Mouse (Mus musculus): Measurements from ENCODE around the gene Slc39a11. TPM values are rescaled to one million over a fixed set of nuclear protein-coding genes. Genes with fewer than 3 reads are reported as not detected.

Gene Slc39a11
- polyA plus RNA-seq, 1 experiment from 2014 or later: 42.2 TPM

DNA sequence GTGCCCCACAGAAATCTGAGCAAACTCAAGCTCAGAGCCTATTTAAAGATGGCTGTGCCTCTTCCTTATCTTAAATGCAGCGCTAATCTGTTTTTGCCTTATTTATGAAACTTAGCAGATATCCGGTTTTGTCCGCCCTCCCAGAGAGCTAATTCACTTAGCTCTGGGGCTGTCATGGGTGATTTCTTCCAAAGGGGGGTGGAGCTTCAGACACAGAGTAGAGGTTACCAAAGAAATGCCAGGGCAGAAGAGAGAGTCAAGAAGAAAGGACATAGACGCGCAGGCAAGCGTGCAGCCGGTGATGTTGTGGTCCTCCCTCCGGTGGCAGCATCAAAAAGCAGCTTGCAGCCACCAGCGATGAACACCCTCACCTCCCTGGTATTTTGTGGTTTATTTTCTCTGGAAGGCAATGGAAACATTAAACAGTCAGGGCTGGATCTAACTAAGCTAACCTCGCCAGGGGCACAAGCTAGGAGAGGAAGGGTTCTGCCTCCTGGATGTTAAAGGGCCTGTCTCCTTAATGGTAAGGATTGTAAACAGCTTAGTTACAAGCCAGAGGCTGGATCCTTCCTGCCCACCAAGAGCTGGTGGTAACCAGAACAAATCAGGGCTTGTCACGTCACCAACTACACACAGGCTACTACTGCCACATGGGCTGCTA lies 103.5 kb downstream of the Slc39a11 start:
- Histone ChIP-seq H3K9ac (replicated peaks) (no peak overlapping the region), H3K27ac (replicated peaks) (peak overlapping the region; percentile 12; the same call in 1 of the 2 replicates), H3K27me3 (no peaks in the 10 kb centered on the region), H3K4me3 (no peak overlapping the region), H3K4me1 (no peaks in the 10 kb centered on the region), H3K4me2 (replicated peaks) (no peak overlapping the region), H3K36me3 (no peaks in the 10 kb centered on the region), H3K9me3 (no peaks in the 10 kb centered on the region)
- ATAC-seq (replicated peaks): no peak
- 84% methylated on average over 11 of the region's 11 CpGs for WGBS

DNA sequence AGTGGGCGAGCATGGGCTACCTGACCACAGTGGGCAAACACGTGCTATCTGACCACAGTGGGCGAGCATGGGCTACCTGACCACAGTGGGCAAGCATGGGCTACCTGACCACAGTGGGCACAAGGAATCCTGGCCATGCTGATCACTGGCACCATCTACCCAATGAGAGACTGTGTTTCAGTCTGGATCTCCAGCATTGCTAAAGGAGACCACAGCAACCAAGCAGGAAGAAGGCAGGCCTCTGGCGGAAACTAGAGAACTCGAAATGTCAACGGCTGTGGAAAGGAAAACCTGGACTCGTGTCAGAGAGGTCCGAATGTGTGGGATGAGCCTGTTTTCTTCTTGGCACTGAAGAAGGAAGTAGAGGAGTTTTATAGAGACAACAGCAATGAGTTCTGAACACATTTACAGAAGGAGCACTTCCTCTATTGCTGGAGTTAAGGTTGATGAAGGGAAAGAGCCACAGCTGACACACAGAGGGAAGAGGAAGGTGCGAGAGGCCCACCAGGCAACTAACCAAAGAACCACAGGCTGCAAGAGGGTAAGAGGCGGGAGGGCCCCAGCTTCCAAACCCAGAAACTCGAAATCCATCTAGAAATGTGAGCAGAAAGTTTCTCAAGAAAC lies 105.8 kb downstream of the Slc39a11 start:
- peaks cover 8% of the 10 kb centered on the region for H3K4me1 ChIP-seq
- no peak for ATAC-seq (replicated peaks)
- no peaks in the 10 kb centered on the region for H3K27me3 ChIP-seq
- H3K4me2 ChIP-seq (replicated peaks): no peak overlapping the region
- H3K9ac ChIP-seq (replicated peaks): no peak overlapping the region
- no peak overlapping the region for H3K4me3 ChIP-seq
- no peaks in the 10 kb centered on the region for H3K36me3 ChIP-seq
- 96% methylated on average over 11 of the region's 11 CpGs for WGBS
- H3K9me3 ChIP-seq: no peaks in the 10 kb centered on the region
- no peak overlapping the region for H3K27ac ChIP-seq (replicated peaks)

DNA sequence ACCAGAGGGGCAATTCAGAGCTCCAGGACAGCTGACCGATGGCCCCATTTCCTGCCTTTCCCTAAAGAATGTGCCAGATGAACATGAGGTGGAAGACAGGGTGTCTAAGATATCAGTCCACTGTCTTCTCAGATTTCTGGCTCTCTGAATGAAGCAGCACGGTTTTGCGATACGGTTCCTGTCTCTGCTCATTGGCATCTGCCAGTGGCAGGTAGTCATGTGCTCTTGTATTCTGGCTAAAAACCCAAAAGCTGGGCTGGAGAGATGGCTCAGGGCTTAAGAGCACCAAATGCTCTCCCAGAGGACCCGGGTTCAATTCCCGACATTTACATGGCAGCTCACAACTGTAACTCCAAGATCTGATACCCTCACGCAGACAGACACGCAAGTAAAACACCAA lies 108.8 kb downstream of the Slc39a11 start:
- H3K4me3 ChIP-seq: no peak overlapping the region
- no peaks in the 10 kb centered on the region for H3K9me3 ChIP-seq
- no peak overlapping the region for H3K27ac ChIP-seq (replicated peaks)
- no peaks in the 10 kb centered on the region for H3K27me3 ChIP-seq
- WGBS: 95% methylated on average over 8 of the region's 8 CpGs
- H3K4me1 ChIP-seq: peaks cover 8% of the 10 kb centered on the region
- no peak overlapping the region for H3K9ac ChIP-seq (replicated peaks)
- no peaks in the 10 kb centered on the region for H3K36me3 ChIP-seq
- ATAC-seq (replicated peaks): no peak
- no peak overlapping the region for H3K4me2 ChIP-seq (replicated peaks)

DNA sequence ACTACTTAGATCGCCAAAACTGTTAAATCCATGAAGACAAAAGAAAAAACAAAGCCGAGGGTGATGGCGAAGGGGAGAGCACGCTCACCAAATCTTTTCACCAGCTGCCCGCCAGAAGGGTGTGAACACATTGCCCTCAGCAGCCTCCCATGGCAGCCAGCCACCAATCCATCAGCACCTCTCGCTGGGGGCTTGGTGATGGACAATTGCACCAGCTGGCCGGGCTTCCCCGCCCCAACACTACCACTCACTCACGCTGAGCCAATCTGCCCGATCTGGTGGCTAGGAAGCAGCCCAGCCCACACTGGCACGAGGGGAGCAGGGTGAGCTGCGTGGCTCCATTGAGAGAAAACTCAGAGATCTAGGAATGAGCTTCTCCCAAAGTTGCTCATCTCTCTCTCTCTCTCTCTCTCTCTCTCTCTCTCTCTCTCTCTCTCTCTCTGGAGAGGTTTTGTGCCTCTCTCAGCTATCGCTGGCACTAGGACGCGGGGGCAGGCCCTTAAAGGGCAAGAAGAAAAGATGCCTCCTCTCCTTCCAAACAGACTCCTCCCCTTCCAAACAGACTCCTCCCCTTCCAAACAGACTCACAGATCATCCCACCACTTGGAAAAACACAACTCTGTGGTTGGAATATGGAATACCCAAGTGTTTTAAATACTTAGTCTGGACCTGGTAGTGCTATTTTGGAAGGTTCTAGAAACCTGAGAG lies 110.2 kb downstream of the Slc39a11 start:
- Histone ChIP-seq H3K27me3 (no peaks in the 10 kb centered on the region), H3K36me3 (no peaks in the 10 kb centered on the region), H3K27ac (replicated peaks) (peak overlapping the region; percentile 93), H3K9me3 (no peaks in the 10 kb centered on the region), H3K9ac (replicated peaks) (no peak overlapping the region), H3K4me1 (peaks cover 14% of the 10 kb centered on the region), H3K4me2 (replicated peaks) (0 out of 2 replicates have a peak overlapping the region, but pooled peaks have one; percentile 9), H3K4me3 (no peak overlapping the region)
- 20% methylated on average over 15 of the region's 15 CpGs for WGBS
- ATAC-seq (replicated peaks): peak; percentile 96

DNA sequence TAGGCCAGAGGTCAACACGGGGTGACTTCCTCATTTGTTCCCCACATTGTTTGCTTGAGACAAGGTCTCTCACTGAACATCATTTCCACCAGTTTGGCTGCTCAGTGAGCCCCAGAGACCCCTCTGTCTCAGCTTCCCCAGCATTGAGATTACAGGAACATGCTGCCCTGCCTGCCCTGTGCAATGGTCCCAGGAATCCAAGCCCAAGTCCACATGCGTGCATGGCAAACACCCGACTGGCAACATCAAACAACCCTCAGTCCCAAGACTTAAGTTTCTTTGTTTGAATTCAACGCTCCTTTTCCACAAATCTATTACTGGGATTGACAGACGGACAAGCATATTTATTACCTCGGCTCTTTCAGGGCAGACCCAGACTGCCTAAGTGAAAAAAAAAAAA lies 110.8 kb downstream of the Slc39a11 start:
- peak; percentile 75 for ATAC-seq (replicated peaks)
- peak overlapping the region; percentile 93 for H3K27ac ChIP-seq (replicated peaks)
- H3K4me1 ChIP-seq: peaks cover 20% of the 10 kb centered on the region
- H3K4me2 ChIP-seq (replicated peaks): 0 out of 2 replicates have a peak overlapping the region, but pooled peaks have one; percentile 9
- H3K9me3 ChIP-seq: no peaks in the 10 kb centered on the region
- H3K27me3 ChIP-seq: no peaks in the 10 kb centered on the region
- H3K4me3 ChIP-seq: no peak overlapping the region
- no peaks in the 10 kb centered on the region for H3K36me3 ChIP-seq
- H3K9ac ChIP-seq (replicated peaks): no peak overlapping the region
- 36% methylated on average over 6 of the region's 6 CpGs for WGBS

DNA sequence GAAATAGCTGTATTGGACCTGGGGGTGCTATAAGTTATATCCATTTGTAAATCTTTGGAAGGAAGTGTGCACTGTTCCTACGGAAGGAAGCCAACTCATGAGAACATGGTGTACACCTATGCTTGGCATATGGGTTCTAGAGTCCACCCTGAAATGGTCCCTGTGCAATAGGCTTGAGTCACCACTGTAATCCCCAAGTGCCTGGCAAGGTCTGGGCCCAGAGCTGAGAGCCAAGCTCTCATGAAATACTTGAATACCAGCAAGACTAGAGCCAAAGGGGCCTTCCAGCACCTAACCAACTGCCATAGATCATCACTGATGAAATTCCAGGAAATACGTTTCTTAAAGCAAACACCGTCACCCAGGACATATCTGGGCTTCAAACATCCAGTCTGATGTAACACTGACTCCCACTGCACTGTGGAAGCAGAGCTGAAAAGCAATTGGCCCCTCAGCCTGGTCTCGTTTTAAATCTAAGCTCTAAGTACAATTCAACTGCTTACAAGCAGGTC lies 111.4 kb downstream of the Slc39a11 start:
- Histone ChIP-seq H3K4me1 (peaks cover 26% of the 10 kb centered on the region), H3K27ac (replicated peaks) (peak overlapping the region; percentile 93), H3K4me2 (replicated peaks) (no peak overlapping the region), H3K27me3 (no peaks in the 10 kb centered on the region), H3K4me3 (no peak overlapping the region), H3K36me3 (no peaks in the 10 kb centered on the region), H3K9ac (replicated peaks) (no peak overlapping the region), H3K9me3 (no peaks in the 10 kb centered on the region)
- 92% methylated on average over 4 of the region's 4 CpGs for whole genome bisulfite sequencing
- ATAC-seq (replicated peaks): no peak

DNA sequence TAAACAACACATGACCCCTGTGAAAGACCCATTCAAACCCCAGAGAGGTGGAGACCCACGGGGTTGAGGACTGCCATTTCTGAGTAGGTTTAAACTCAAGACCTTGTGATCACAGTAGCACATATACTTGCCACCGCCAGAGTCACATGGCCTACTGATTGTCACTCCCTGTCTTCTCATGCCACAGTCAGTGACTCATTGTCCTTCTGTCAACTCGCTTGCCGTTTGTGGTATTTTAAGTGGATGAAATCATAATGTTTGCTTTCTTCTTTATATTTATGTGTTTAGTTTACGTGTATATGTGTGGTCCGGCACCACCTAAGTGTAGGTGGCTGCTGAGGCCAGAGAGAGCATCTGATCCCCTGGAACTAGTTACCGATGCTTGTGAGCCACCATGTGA lies 112.2 kb downstream of the Slc39a11 start:
- no peak for ATAC-seq (replicated peaks)
- 95% methylated on average over 7 of the region's 7 CpGs for WGBS

DNA sequence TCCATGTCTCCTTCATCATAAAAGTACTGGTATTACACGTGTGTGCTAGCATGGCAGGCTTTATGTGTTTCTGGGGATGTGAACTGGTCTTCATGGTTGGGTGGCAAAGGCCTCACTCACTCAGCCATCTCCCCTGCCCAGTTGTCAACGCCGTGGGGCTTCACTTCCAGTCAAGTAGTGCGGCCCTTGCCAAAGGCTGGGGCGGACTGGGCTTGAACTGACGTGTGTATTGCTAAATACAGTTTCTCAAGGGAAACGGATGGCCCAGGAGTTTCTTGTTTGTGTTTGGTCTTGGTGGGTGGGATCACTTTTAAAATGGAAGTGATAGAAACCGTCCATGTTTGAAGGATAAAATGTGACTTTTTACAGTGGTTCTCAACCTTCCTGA lies 112.7 kb downstream of the Slc39a11 start:
- Histone ChIP-seq H3K36me3 (no peaks in the 10 kb centered on the region), H3K9me3 (no peaks in the 10 kb centered on the region), H3K4me1 (peaks cover 26% of the 10 kb centered on the region), H3K4me3 (no peak overlapping the region), H3K27me3 (no peaks in the 10 kb centered on the region), H3K4me2 (replicated peaks) (no peak overlapping the region), H3K9ac (replicated peaks) (no peak overlapping the region), H3K27ac (replicated peaks) (no peak overlapping the region)
- ATAC-seq (replicated peaks): no peak
- WGBS: 93% methylated on average over 8 of the region's 8 CpGs

More for the DNA sequence above, 112.2 kb downstream of the Slc39a11 start:
- H3K27ac ChIP-seq (replicated peaks): 0 out of 2 replicates have a peak overlapping the region, but pooled peaks have one; percentile 6
- no peak overlapping the region for H3K4me3 ChIP-seq
- no peaks in the 10 kb centered on the region for H3K36me3 ChIP-seq
- no peak overlapping the region for H3K4me2 ChIP-seq (replicated peaks)
- no peak overlapping the region for H3K9ac ChIP-seq (replicated peaks)
- H3K27me3 ChIP-seq: no peaks in the 10 kb centered on the region
- no peaks in the 10 kb centered on the region for H3K9me3 ChIP-seq
- peaks cover 26% of the 10 kb centered on the region for H3K4me1 ChIP-seq

DNA sequence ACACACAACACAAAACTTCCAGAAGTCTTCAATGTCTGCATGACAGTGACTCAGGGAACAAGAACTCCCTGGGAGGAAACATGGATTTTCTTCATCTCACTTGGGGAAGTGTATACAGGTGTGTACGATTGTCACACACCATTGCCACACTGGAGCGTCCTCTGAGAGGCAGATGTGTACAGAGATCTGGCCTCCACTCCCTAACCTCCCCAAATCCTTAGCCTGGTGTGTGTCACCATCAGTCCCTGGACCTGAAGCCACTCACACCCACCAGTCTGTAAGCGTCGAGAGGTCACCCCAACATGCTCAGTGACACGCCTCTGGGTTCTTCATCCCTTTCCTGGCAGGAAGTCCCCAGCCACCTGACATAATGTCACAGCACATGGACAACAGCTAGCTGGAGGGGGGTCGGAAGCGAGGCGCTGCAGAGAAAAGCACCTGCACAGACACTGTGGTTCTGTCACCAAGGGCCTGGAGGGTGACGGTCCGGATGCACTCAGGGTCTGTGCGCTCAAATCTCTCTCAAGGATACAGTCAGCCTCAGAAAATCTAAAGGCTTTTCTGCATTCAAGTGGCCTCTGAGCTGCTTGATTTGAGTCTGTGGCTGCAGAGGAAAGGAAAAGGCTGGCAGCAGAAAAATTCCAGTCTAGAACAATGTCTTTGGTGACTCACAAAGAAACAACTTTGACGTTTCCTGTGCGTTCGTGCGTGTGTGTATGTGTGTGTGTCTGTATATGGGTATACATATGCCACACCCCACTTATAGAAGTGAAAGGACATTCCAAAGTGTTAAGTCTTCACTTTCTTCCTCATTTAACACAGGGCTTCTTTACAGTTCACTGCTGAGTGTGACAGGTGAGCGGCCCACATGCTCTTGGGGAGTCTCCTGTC lies 113.3 kb downstream of the Slc39a11 start:
- Histone ChIP-seq H3K4me3 (no peak overlapping the region), H3K9ac (replicated peaks) (no peak overlapping the region), H3K27ac (replicated peaks) (no peak overlapping the region; the same call in 1 of the 2 replicates), H3K9me3 (no peaks in the 10 kb centered on the region), H3K27me3 (no peaks in the 10 kb centered on the region), H3K36me3 (no peaks in the 10 kb centered on the region), H3K4me1 (peaks cover 26% of the 10 kb centered on the region), H3K4me2 (replicated peaks) (no peak overlapping the region)
- no peak for ATAC-seq (replicated peaks)
- 91% methylated on average over 16 of the region's 16 CpGs for WGBS

DNA sequence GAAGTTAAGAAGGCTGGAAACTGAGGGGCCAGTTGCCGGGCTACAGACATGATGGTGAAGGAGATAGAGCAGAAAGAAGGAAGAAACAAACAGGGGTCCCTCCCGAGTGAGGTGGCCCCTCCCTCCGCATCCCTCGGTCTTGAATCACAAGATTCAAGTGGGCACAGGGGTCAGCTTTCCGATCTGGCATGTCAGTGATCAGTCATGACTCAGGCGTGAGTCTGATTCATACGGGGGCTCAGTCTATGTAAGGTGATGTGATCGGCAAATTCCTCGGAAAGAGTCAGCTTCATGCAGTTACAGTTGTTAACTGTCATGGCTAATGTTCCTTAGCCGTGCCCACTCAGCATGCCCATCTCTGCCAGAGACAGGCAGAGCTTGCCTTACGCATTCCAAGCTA lies 115.5 kb downstream of the Slc39a11 start:
- 86% methylated on average over 11 of the region's 11 CpGs for WGBS
- Histone ChIP-seq H3K4me1 (peaks cover 19% of the 10 kb centered on the region), H3K4me3 (no peak overlapping the region), H3K27ac (replicated peaks) (peak overlapping the region; percentile 12; the same call in 1 of the 2 replicates), H3K9me3 (no peaks in the 10 kb centered on the region), H3K27me3 (no peaks in the 10 kb centered on the region), H3K4me2 (replicated peaks) (no peak overlapping the region), H3K36me3 (no peaks in the 10 kb centered on the region), H3K9ac (replicated peaks) (no peak overlapping the region)
- ATAC-seq (replicated peaks): no peak

DNA sequence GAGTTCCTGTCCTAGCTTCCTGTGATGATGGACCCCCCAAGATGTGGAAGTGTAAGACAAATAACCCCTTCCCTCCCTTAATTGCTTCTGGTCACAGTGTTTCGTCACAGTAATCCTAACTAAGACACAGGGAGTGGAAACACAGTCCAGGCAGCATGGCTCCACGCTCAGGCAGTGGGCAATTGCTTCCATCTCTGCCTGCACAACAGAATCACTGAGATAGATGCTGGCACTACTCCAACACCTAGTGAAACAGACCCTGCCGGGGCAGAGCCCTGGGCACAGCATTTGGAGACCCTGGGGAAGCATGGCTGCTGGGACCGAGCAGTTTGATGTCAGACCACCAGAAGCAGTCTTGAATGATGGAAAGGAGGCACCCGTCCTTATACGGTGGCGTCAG lies 115.9 kb downstream of the Slc39a11 start:
- no peaks in the 10 kb centered on the region for H3K36me3 ChIP-seq
- H3K9me3 ChIP-seq: no peaks in the 10 kb centered on the region
- peaks cover 18% of the 10 kb centered on the region for H3K4me1 ChIP-seq
- H3K27me3 ChIP-seq: no peaks in the 10 kb centered on the region
- no peak overlapping the region for H3K9ac ChIP-seq (replicated peaks)
- H3K4me3 ChIP-seq: no peak overlapping the region
- peak; percentile 48; the same call in 1 of the 2 replicates for ATAC-seq (replicated peaks)
- H3K27ac ChIP-seq (replicated peaks): peak overlapping the region; percentile 17; the same call in 1 of the 2 replicates
- no peak overlapping the region for H3K4me2 ChIP-seq (replicated peaks)
- 44% methylated on average over 7 of the region's 7 CpGs for WGBS

All from forebrain, embryonic 15.5 days (tissue).